Mouse (Mus musculus) granulocyte monocyte progenitor cell, adult 5-6 weeks (primary cell): ENCODE measurements around the gene Hist1h2ae. TPM values are rescaled to one million over a fixed set of nuclear protein-coding genes. Genes with fewer than 3 reads are reported as not detected.
"Not testable (repeated sequence)": the region's sequence is repeated elsewhere in the genome, so short reads cannot be mapped to it uniquely, and the experiment has no call there.

Source experiments
- ATAC-seq: replicated peaks from 2 replicates; pipeline ENCODE4 v1.8.0; 2016; ENCODE audit warnings: mild to moderate bottlenecking, moderate TSS enrichment, inconsistent platforms; ENCODE audit not compliant: poor library complexity, severe bottlenecking
- total RNA-seq, 2 experiments: library from RNA; stranded (forward) in 1 of 2; stranded (reverse) in 1 of 2; fragments of 200-712, 200-1000 nt in 1 of 2; fragments of >200 nt in 1 of 2; fragmentation: Nextera tagmentation in 1 of 2; gene quantifications; 2 replicates each; pipeline ENCODE4 v1.2.3; 2014 to 2017

Gene Hist1h2ae
- total RNA-seq, 2 experiments from 2014 or later, result 5.5 to 405 TPM

- no peak for ATAC-seq
Measured at GRCm38 (mm10) chr13:23584331-23584730, 13.3 kb upstream of the Hist1h2ae start.

- ATAC-seq, result no peak
Measured at GRCm38 (mm10) chr13:23583387-23584068, 12.5 kb upstream of the Hist1h2ae start.

- no peak for ATAC-seq
Measured at GRCm38 (mm10) chr13:23582219-23583056, 11.4 kb upstream of the Hist1h2ae start.

GRCm38 (mm10) chr13:23581408-23582218 lies 10.6 kb upstream of the Hist1h2ae start, which contains the start of gene Hist1h4d:
Gene Hist1h4d (plus strand): TSS chr13:23581598.
- ATAC-seq, result peak; percentile 81

GRCm38 (mm10) chr13:23577835-23578234 lies 6.8 kb upstream of the Hist1h2ae start:
- no peak for ATAC-seq

GRCm38 (mm10) chr13:23576906-23577639 lies 6.1 kb upstream of the Hist1h2ae start:
- no peak for ATAC-seq

GRCm38 (mm10) chr13:23576351-23576881 lies 5.4 kb upstream of the Hist1h2ae start:
- ATAC-seq, result no peak

- not testable (repeated sequence) for ATAC-seq
Measured at GRCm38 (mm10) chr13:23575864-23576313, 4.9 kb upstream of the Hist1h2ae start.

GRCm38 (mm10) chr13:23575271-23575851 lies 4.3 kb upstream of the Hist1h2ae start, which contains the start of gene Hist1h3d:
Gene Hist1h3d (plus strand): TSS chr13:23575763.
- peak; percentile 43 for ATAC-seq

GRCm38 (mm10) chr13:23574546-23575170 lies 3.6 kb upstream of the Hist1h2ae start:
- not testable (repeated sequence) for ATAC-seq

GRCm38 (mm10) chr13:23573898-23574524 lies 3.0 kb upstream of the Hist1h2ae start, which contains the start of the genes Hist1h2bf and Hist1h2ad:
Gene Hist1h2bf (minus strand): TSS chr13:23574196.
Gene Hist1h2ad (plus strand): TSS chr13:23574381.
- peak; percentile 67 for ATAC-seq

- not testable (repeated sequence) for ATAC-seq
Measured at GRCm38 (mm10) chr13:23573034-23573897, 2.2 kb upstream of the Hist1h2ae start.

- ATAC-seq, result no peak
Measured at GRCm38 (mm10) chr13:23572218-23573033, 1.4 kb upstream of the Hist1h2ae start.

- ATAC-seq, result peak; percentile 13; the same call in 1 of the 2 replicates
Measured at GRCm38 (mm10) chr13:23571504-23572217, 641 bp upstream of the Hist1h2ae start.

- 0 out of 2 replicates have a peak, but pooled peaks have one; percentile 1 for ATAC-seq
Measured at GRCm38 (mm10) chr13:23570261-23571021, 579 bp downstream of the Hist1h2ae start.
